Mouse (Mus musculus) left cerebral cortex, postnatal 14 days (tissue): Measurements from ENCODE around the gene Pgm3. TPM values are rescaled to one million over a fixed set of nuclear protein-coding genes. Genes with fewer than 3 reads are reported as not detected.

Source experiments
- DNase-seq, 2 experiments: peaks; one replicate each; pipeline ENCODE4 v3.0.0; 2021 to 2022; ENCODE audit warnings: low spot score in 2 of 2, mixed read lengths in 1 of 2
- intact Hi-C: fragments of 180-260 bp; cut with DNase I; formaldehyde crosslinking; loops from one replicate; pipeline ENCODE4 v1.15.1; 2025
- total RNA-seq, 2 experiments: library from RNA; stranded (reverse); gene quantifications; 2 replicates each; pipeline ENCODE4 v1.2.3; 2021

The Pgm3 gene
- total RNA-seq, 2 experiments from 2014 or later, result 16.3 to 18.7 TPM

DNA sequence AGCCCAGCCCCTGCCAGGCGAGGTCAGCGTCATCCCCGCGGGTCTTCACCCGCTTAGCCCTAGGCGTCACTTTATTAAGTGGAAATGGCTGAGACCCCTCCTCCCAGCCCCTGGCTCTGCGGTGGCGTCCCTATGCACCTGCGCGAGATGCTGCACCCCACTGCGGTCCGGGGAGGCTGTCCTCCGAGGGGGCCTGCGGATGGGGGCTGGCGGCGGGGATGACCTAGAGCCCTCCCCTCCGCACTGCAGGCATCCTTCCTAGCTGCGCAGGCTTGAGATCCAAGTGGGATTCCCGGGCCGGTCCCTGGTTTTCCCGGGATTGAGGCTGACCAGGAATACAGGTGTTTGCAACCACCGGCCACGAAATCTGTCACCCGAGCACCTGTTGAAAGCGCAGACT lies 554 bp upstream of the Pgm3 start:
- intact Hi-C loops, result loop anchor here (2.0 kb wide), 1 partner anchor 105 kb away; the partner anchor contains the start of gene Dop1a
- no peak for DNase-seq

GRCm38 (mm10) chr9:86570946-86571345 lies 696 bp downstream of the Pgm3 start:
- no peak for DNase-seq
- intact Hi-C loops, result no loop called here

DNA sequence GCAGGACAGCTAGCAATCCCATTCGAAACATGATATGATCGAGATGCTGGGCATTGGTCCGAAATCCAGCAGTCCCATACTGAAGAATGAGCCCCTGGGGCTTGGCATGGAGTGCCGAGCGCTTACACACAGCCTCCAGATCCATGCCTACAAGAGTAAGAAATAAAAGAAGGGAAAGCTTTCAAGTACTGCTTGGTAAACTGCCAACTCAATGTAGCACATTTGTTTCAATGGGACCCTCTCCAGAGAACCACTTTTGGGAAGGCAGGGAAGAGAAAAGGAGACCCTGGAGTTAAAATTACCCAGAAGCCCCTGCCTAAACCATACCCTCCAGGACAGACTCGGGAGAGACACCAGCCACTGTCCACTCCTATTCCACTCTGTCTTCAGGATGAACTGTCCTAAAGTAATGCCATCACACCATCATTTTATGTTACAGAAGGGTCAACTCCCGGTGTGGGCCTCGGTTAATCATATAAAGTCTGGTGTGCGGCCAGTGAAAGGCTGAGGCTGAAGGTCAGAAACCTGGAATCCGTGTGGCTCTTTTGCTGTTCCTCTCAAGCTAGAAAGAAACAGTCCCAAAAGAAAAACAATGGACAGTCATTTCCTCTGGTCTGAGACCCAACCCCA lies 1.3 kb downstream of the Pgm3 start:
- no peak for DNase-seq
- intact Hi-C loops, result no loop called here

GRCm38 (mm10) chr9:86569314-86569910 lies 2.2 kb downstream of the Pgm3 start:
- no peak for DNase-seq
- intact Hi-C loops, result no loop called here

DNA sequence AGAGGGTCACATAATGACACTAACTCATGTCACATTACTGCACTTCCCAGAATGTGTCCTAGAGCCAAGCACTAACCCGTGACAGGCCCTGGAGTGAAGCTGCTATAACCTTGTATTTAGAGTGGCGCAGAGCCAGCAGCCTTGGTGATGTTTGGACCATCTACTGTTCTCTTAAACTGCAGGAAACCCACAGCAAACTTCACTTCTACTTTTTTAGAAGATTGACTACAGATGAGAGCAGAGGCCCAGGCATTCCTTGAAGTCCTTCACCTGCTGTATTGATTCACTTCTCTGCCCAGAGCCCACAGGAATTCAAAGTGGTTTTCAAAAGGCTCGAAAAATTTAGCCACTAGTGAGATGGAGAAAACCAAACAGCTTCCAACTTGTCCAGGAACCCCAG lies 11.1 kb downstream of the Pgm3 start:
- DNase-seq, result no peak

DNA sequence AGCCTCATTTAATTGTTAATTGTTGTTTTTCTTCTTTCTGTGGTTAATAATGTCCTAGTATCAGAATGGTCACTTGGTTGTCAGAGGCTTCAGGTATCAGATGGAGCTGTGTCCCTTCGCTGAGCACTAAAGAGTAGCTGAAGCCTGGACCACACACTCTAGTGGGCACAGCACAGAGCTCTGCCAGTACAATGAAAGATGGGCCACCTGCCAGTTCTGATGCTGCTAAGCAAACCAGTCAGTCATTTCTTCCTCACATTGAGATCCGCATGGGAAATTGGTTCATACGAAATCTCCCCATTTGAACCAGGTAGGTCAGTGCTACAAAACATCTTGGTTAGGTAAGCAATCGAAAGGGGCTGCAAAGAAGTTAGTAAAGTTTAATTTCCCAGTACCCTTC lies 17.0 kb downstream of the Pgm3 start:
- no peak for DNase-seq
- intact Hi-C loops, result no loop called here

More for the DNA sequence above, 11.1 kb downstream of the Pgm3 start:
- intact Hi-C loops, result no loop called here

DNA sequence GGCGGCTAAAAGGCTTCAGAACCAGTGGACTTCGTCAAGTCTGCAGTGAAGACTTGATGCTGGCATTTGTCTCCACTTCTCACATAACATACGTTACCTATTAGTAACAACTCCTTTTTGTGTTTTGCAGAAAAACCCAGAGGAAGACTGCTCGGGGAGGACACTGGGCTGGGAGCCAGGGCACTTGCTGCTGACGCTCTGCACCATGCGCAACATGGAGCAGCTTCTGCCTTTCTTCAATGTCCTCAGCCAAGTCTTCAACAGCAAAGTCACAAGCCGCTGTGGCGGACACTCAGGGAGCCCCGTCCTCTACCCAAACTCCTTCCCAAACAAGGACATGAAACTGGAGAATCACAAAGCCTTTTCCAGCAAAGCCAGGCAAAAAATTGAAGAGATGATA lies 17.8 kb downstream of the Pgm3 start:
- intact Hi-C loops, result no loop called here
- no peak for DNase-seq

- intact Hi-C loops, result no loop called here
- no peak for DNase-seq
Measured at GRCm38 (mm10) chr9:86550717-86551116, 20.9 kb downstream of the Pgm3 start.

GRCm38 (mm10) chr9:86549637-86550162 lies 21.9 kb downstream of the Pgm3 start:
- no peak for DNase-seq
- intact Hi-C loops, result loop anchor here (5.0 kb wide), 1 partner anchor 37 kb away; no protein-coding TSS in a partner anchor

DNA sequence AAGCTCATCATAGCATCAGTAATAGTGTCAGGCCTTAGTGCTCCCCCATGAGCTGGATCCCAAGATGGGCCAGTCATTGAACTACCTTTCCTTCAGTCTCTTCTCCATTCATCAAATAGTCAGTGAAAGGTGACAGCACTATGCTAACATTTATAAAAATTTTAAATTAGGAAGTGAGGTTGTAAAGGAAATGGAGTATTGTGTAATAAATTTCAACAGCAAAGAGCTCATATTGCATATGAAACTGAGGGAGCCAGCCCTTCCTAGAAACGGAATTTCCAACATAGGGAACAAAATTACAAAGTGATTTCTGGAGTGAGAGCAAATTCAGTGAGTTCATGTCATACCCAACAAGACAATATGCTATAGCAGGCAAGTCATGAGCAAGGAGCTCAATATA lies 27.1 kb downstream of the Pgm3 start:
- intact Hi-C loops, result no loop called here
- no peak for DNase-seq

GRCm38 (mm10) chr9:86543451-86543850 lies 28.2 kb downstream of the Pgm3 start:
- DNase-seq, result peak in 1 of 2 experiments; percentile 40

DNA sequence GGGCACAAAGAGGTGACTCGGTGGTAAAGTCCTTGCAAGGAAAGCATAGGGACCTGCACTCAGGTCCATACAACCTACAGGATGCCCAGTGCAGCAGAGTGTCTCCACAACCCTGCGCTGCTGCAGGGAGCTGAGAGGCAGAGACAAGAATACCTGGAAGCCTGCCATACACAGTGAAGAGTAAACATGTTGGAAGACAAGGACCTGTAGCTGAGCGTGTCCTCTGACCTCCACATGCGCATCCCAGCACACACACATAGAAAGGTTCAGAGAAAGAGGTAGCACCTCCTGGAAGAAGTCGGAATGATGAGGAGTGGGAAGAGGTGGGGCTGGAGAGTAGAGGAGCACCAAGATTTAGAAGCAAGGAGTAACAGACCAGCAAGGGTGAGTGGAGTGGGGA lies 37.6 kb downstream of the Pgm3 start:
- no peak for DNase-seq
- intact Hi-C loops, result no loop called here

More at GRCm38 (mm10) chr9:86543451-86543850, 28.2 kb downstream of the Pgm3 start:
- intact Hi-C loops, result no loop called here

DNA sequence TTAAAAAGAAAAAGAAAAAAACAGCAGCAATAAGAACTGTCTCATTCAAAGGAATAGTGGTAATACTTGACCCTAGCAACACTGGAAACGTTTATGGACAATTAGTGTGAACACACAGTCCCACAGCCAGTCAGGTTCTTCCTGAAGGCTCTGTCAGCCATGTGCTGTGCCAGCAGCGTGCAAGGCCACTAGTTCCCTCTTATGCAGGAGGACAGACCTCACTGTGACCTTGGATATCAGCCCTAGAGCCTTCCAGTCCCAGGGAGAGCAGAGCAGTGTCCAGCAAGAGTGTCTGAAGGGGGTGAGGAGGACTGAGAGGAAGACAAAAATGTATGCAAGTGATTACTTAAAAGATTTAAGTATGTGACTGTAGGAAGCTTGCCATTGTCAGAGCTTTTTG lies 46.0 kb downstream of the Pgm3 start:
- intact Hi-C loops, result no loop called here
- no peak for DNase-seq

DNA sequence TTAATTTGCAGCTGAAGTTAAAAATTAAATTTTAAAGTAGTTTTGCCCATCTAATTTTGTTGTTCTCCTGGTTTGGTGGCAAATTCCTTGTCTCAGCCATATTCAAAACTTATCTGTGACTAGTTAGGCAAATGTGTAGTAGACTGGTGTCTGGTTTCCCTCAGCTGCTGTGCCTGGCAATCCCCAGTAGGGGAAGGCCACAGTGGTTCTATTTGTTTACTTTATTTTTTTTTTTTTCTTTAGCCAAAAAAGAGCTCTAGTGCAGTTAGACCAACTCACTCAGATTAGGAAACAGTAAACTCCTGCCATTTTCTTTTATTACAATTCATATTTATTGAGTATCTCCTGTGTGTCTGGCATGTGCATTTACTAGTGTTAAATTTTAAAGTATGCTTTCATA lies 49.3 kb downstream of the Pgm3 start:
- no peak for DNase-seq
- intact Hi-C loops, result no loop called here

DNA sequence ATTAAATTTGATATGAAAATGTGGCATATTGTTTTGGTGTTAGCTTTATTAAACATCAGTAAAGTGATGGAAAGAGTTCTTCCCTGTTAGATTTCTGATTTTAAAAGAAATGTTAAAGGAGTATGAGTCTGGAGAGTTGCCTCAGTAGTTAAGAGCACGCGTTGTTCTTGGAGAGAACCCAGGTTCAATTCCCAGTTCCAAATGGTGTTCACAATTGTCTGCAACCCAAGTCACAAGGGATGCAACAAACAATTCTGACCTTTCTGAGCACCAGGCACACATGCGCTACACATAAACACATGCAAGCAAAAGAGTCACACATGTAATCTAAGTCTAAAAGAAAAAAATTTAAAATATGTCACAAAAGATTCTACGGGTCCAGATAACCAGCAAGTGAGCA lies 56.8 kb downstream of the Pgm3 start:
- DNase-seq, result no peak
- intact Hi-C loops, result loop anchor here (5.0 kb wide), 1 partner anchor 33 kb away; no protein-coding TSS in a partner anchor

DNA sequence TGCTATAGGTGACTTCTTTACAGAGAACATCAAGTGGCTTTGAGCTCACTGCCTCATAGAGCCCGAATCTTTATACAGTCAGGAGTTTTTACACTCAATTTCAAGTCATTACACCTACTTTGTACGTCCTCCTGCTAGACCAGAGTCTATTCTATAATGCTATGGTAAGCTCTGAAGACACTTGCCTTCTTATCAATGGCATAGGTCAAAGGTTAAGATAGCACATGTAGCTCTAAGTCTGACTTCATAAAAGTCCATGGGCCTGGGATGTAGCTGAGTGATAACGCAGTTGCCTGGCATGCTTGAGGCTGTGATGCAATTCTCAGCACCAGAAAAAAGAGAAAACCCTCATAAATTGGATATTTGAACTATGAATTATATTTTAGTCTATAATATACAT lies 57.3 kb downstream of the Pgm3 start:
- intact Hi-C loops, result loop anchor here (5.0 kb wide), 1 partner anchor 33 kb away; no protein-coding TSS in a partner anchor
- no peak for DNase-seq

- intact Hi-C loops, result loop anchor here (5.0 kb wide), 1 partner anchor 34 kb away; no protein-coding TSS in a partner anchor
- no peak for DNase-seq
Measured at GRCm38 (mm10) chr9:86513733-86514132, 57.9 kb downstream of the Pgm3 start.

DNA sequence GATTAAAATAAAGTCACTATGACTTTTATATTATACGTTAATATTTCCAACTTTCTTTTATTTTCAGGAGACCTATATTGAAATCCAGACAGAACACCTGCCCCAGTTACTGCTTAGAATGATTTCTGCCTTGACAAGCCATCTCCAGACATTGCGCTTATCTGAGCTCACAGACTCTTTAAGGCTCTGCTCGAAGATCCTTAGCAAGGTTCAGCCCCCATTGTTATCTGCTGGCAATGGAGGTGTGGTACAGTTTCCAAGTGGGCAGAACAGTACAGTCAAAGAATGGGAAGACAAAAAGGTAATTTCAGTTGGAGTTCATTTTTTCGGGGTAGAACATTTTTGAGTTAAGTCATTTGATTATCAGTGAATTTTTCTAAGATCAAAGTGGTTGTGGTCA lies 64.2 kb downstream of the Pgm3 start:
- intact Hi-C loops, result no loop called here
- no peak for DNase-seq
